Mouse (Mus musculus) heart, adult 2 months (tissue): ENCODE data around the gene Rnf141.

Experiments used
- CTCF ChIP-seq: fragments of 200-600 bp; IDR thresholded peaks from 2 replicates; pipeline ENCODE4 v1.8.1; 2022; ENCODE audit warnings: antibody characterized with exemption, mild to moderate bottlenecking, moderate library complexity
- EP300 ChIP-seq: fragments of 200-500 bp; IDR thresholded peaks from 2 replicates; pipeline ENCODE4 v1.6.1; 2011; ENCODE audit warnings: low read depth, low read length, control low read depth; ENCODE audit not compliant: insufficient read depth
- POLR2A ChIP-seq: fragments of 200-500 bp; IDR thresholded peaks from 2 replicates; pipeline ENCODE4 v1.6.1; 2011; ENCODE audit warnings: mild to moderate bottlenecking, low read depth, low read length, control low read depth; ENCODE audit not compliant: insufficient read depth

GRCm38 (mm10) chr7:110756440-110756839 lies 87.8 kb downstream of the Rnf141 start:
- TF ChIP-seq CTCF (no peak), EP300 (no peak), POLR2A (no peak)
